In genomic region chr12:111447898-111448760, GRCm38 (mm10) we compare ENCODE assay signal across 15 mouse cellular contexts. TPM values are rescaled to one million over a fixed set of nuclear protein-coding genes. Genes with fewer than 3 reads are reported as not detected.
DNase-seq lines count a peak whose midpoint lies in the region; ATAC-seq and TF ChIP-seq lines count a peak whose summit lies in the region.
"Had no signal": no experiment of that assay in that cellular context is flagged by ENCODE, and none has a peak within 500 bp of the region (broad histone marks: within the 10 kb centered on the region; RNA-seq: fewer than 3 reads in every experiment).

No protein-coding gene starts in this region.

- ATAC-seq in G1E (ENCODE audit: extremely low read depth, insufficient number of reproducible peaks, low FRiP score, poor library complexity, severe bottlenecking) = no peak
- no peak for ATAC-seq in embryonic facial prominence, embryonic 13.5 days (ENCODE audit: insufficient number of reproducible peaks, insufficient read depth, low FRiP score, low TSS enrichment, low read depth)

- H3K4me1 ChIP-seq in G1E (ENCODE audit: insufficient read depth, low read depth, low read length) = peaks cover 94% of the 10 kb centered on the region
- peaks cover 66% of the 10 kb centered on the region for H3K4me1 ChIP-seq in embryonic facial prominence, embryonic 13.5 days

- intact Hi-C loops in heart, postnatal 36 days (cut with DNase I) = loop anchor here (1.0 kb wide), 1 partner anchor 16 kb away; no protein-coding TSS in a partner anchor

- H3K9ac ChIP-seq in embryonic facial prominence, embryonic 13.5 days = no peak overlapping the region
- H3K9ac ChIP-seq: intestine, embryonic 15.5 days had no signal

- no peak for TF ChIP-seq CTCF in G1E (IDR thresholded peaks at IDR 0.05; ENCODE audit: low read depth, low read length)

- H3K9me3 ChIP-seq in G1E (replicated peaks) = no peaks in the 10 kb centered on the region
- H3K9me3 ChIP-seq in embryonic facial prominence, embryonic 13.5 days = no peaks in the 10 kb centered on the region
- H3K9me3 ChIP-seq: intestine, embryonic 15.5 days had no signal

- H3K4me2 ChIP-seq in embryonic facial prominence, embryonic 13.5 days = peak overlapping the region; percentile 14; the same call in 1 of the 2 replicates
- H3K4me2 ChIP-seq: intestine, embryonic 15.5 days had no signal

- DNase-seq in heart, postnatal 4 days = peak; percentile 15
- no peak for DNase-seq in heart, postnatal 36 days
- no peak for DNase-seq in G1E (ENCODE audit: low spot score)
- peak; percentile 31 to 35 for DNase-seq in kidney, postnatal 4 days
- DNase-seq in testis, postnatal 14 days (ENCODE audit: low spot score) = no peak
- DNase-seq in testis, postnatal 10 days (ENCODE audit: low spot score) = no peak
- DNase-seq: adrenal gland, postnatal 14 days; cerebellum, postnatal 14 days; left cerebral cortex, postnatal 4 days; lung, adult 18-20 months had no signal

- peaks cover 95% of the 10 kb centered on the region for H3K36me3 ChIP-seq in G1E (replicated peaks)
- H3K36me3 ChIP-seq in embryonic facial prominence, embryonic 13.5 days = no peaks in the 10 kb centered on the region
- H3K36me3 ChIP-seq: intestine, embryonic 15.5 days had no signal

- 17% methylated on average over 22 of the region's 22 CpGs for WGBS in embryonic facial prominence, embryonic 13.5 days

- peak overlapping the region; percentile 75 for H3K4me3 ChIP-seq in G1E (ENCODE audit: low read depth, low read length)
- H3K4me3 ChIP-seq in embryonic facial prominence, embryonic 13.5 days = no peak overlapping the region
- H3K4me3 ChIP-seq: intestine, embryonic 15.5 days had no signal

- H3K27me3 ChIP-seq in G1E (ENCODE audit: insufficient read depth, low read length) = no peaks in the 10 kb centered on the region; the same call in 1 of the 2 replicates
- peaks cover 97% of the 10 kb centered on the region for H3K27me3 ChIP-seq in embryonic facial prominence, embryonic 13.5 days

- peak overlapping the region; percentile 69 for H3K27ac ChIP-seq in embryonic facial prominence, embryonic 13.5 days
- H3K27ac ChIP-seq: intestine, embryonic 15.5 days had no signal

RNA-seq across cellular contexts. Expression of gene Tnfaip2, which starts 5.9 kb away (rescaled TPM):
- total RNA-seq in heart, postnatal 4 days (2021) = 10 to 100 TPM; 19.1 to 23.3 TPM
- total RNA-seq in heart, postnatal 36 days (2021) = 10 to 100 TPM; 32.7 to 38.8 TPM
- total RNA-seq in G1E (2014; fragmentation: Nextera tagmentation) (82.1 and 94.7 TPM in 2 replicates), G1E (2017) (83.6 and 101 TPM in 2 replicates)
- polyA plus RNA-seq in G1E (2012) = 66.3 and 123 TPM in 2 replicates
- polyA plus RNA-seq in embryonic facial prominence, embryonic 13.5 days (2015; fragmentation: Nextera tagmentation; extraction: Ambion mirVana) = 8.1 and 10.6 TPM in 2 replicates

RNA-seq across cellular contexts. Expression of gene Exoc3l4, which starts 31.3 kb away (rescaled TPM):
- 1 to 10 TPM; 7.3 to 8.7 TPM for total RNA-seq in heart, postnatal 4 days (2021)
- total RNA-seq in heart, postnatal 36 days (2021) = 1 to 10 TPM; 2.9 to 3.0 TPM
- total RNA-seq in G1E (2014; fragmentation: Nextera tagmentation) (not detected in 2 replicates), G1E (2017) (0.27 TPM in 1 of 2 replicates, not detected in the other)
- polyA plus RNA-seq in G1E (2012) = not detected in 2 replicates
- 10.2 and 12.7 TPM in 2 replicates for polyA plus RNA-seq in embryonic facial prominence, embryonic 13.5 days (2015; fragmentation: Nextera tagmentation; extraction: Ambion mirVana)

RNA-seq across cellular contexts. Expression of gene Gm266, which starts 37.5 kb away (rescaled TPM):
- total RNA-seq in heart, postnatal 4 days (2021) = 1 to 10 TPM in 1 of 2 experiments, under 1 TPM in 1; 0.88 to 1.6 TPM
- under 1 TPM; 0.57 to 0.58 TPM for total RNA-seq in heart, postnatal 36 days (2021)
- total RNA-seq in G1E (2014; fragmentation: Nextera tagmentation) (not detected in 2 replicates), G1E (2017) (0.11 TPM in 1 of 2 replicates, not detected in the other)
- polyA plus RNA-seq in G1E (2012) = not detected in 2 replicates
- 9.5 and 12.1 TPM in 2 replicates for polyA plus RNA-seq in embryonic facial prominence, embryonic 13.5 days (2015; fragmentation: Nextera tagmentation; extraction: Ambion mirVana)
- total RNA-seq: adrenal gland, postnatal 14 days; heart, adult 18-20 months; hematopoietic stem cell, adult 5-6 weeks had no signal

RNA-seq across cellular contexts. Expression of gene Lbhd2, which starts 41.5 kb away (rescaled TPM):
- total RNA-seq in heart, postnatal 4 days (2021) = not detected
- total RNA-seq in heart, postnatal 36 days (2021) = not detected
- total RNA-seq in G1E (2014; fragmentation: Nextera tagmentation) = not detected in 2 replicates
- total RNA-seq in G1E (2017) = not detected in 2 replicates
- not detected in 2 replicates for polyA plus RNA-seq in G1E (2012)
- 2.0 and 3.4 TPM in 2 replicates for polyA plus RNA-seq in embryonic facial prominence, embryonic 13.5 days (2015; fragmentation: Nextera tagmentation; extraction: Ambion mirVana)
- total RNA-seq: heart, adult 18-20 months; hematopoietic stem cell, adult 5-6 weeks had no signal
- polyA plus RNA-seq: C2C12 had no signal

Comparison
In these comparisons a context has a peak if more than half of its experiments do, and no peak if none do; other contexts are left out.
1. DNase-seq: peak in heart, postnatal 4 days (single experiment) and kidney, postnatal 4 days (2 of 2); none in heart, postnatal 36 days (0 of 2), G1E (single experiment), testis, postnatal 14 days (single experiment) and testis, postnatal 10 days (single experiment).